Mouse (Mus musculus): ENCODE measurements at regions not wholly inside any gene's neighbourhood (a gene's known extent, or its start where the extent isn't known, plus 50 kb on each side); places are given as distances from the start of the nearest gene placed in this dataset.

DNA sequence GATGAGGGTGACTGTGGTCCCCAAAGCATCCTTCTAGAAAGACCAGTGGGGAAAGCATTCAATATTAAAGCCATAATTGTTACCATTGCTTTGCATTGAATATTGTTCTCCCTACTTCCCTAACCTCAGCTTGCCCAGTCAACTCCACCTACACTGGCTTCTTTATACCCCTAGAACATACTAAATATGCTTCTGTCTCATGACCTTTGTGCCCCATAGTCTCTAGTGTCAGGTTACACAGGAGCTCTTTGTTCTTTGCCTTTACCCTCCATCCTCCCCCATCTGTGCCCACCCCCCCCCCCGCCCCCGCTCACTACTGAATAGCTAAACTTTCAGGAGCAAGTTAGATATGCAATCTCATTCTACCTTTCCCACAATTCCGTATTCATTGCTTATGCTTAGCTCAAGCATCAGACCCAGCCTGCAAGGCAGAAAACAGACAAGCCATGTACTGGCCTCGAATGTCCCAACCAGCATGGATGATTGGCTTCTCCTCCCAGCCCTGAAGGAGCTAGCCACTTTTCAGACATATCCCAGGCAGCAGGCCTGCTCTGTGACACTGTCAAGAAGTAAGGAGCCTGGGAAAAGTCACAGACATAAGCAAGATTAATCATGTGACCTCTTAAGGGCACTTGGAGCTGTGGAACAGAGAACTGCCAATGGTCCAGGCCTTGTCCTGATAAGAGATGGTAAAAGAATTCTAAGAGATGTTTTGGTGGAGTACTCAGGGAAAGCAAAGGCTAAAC lies 410.4 kb downstream of the Insc start:
- TF ChIP-seq HCFC1 (IDR thresholded peaks at IDR 0.05; ENCODE audit: borderline replicate concordance, insufficient read depth, low read length), result no peak
- no peak for TF ChIP-seq CHD2 (IDR thresholded peaks at IDR 0.05; ENCODE audit: low read depth, low read length)
- no peak for TF ChIP-seq ZC3H11A (IDR thresholded peaks at IDR 0.05; ENCODE audit: borderline replicate concordance, low read depth, low read length)
- no peak for TF ChIP-seq MAFK (IDR thresholded peaks at IDR 0.05; ENCODE audit: insufficient read depth, low read depth, low read length)
- TF ChIP-seq ZNF384 (IDR thresholded peaks at IDR 0.05; ENCODE audit: low read depth, low read length), result no peak

Measured in ES-E14 (cell line).